Comparison of ENCODE assay signal across 27 mouse cellular contexts in the genomic region with DNA sequence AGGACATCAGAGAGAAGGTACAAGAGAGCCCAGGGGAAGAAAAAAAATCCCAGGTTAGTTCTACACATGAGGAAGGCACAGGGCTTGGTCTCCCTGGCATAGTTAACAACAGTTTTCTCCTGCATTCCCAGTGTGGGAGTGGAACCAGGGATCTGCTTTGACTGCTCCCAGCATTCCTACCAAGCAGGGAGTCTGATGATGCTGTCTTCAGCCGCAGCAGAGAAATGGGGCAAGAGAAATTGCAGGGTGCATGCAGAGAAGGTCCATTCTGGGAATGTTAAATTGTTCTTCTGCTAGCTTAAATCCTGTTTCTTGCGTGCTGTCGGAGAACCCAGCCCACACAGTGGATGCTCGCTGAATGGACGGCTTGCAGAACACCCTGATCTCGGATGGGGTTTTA. TPM values are rescaled to one million over a fixed set of nuclear protein-coding genes. Genes with fewer than 3 reads are reported as not detected.
A peak's percentile ranks its signal among the peaks of the same experiment; 100 is the strongest.
DNase-seq lines count a peak whose midpoint lies in the region; TF ChIP-seq lines count a peak whose summit lies in the region.
"Had no signal": no experiment of that assay in that cellular context is flagged by ENCODE, and none has a peak within 500 bp of the region (broad histone marks: within the 10 kb centered on the region; RNA-seq: fewer than 3 reads in every experiment).

No protein-coding gene starts in this region.

- TF ChIP-seq CTCF in left cerebral cortex, adult 2 months (IDR thresholded peaks at IDR 0.05) = no peak
- TF ChIP-seq CTCF in olfactory bulb, adult 2 months (IDR thresholded peaks at IDR 0.05; ENCODE audit: insufficient read depth, low read depth, low read length) = no peak

- 31% methylated on average over 6 of the region's 6 CpGs for WGBS in olfactory bulb, adult 2 months

- intact Hi-C loops in left cerebral cortex, adult 2 months (cut with DNase I) = no loop called here
- intact Hi-C loops in left cerebral cortex, postnatal 10 days (cut with DNase I) = no loop called here

- peaks cover 18% of the 10 kb centered on the region for H3K4me1 ChIP-seq in olfactory bulb, adult 2 months (ENCODE audit: control insufficient read depth, insufficient read depth, low read length)
- H3K4me1 ChIP-seq: heart, embryonic 10.5 days; heart, embryonic 13.5 days had no signal

- peak overlapping the region; percentile 44 for H3K27ac ChIP-seq in left cerebral cortex, adult 2 months
- peak overlapping the region; percentile 76 for H3K27ac ChIP-seq in olfactory bulb, adult 2 months (ENCODE audit: insufficient read depth, low read depth, low read length)
- H3K27ac ChIP-seq: embryonic facial prominence, embryonic 12.5 days; embryonic facial prominence, embryonic 15.5 days; heart, embryonic 10.5 days; heart, embryonic 13.5 days; hindbrain, embryonic 14.5 days; hindbrain, postnatal 0 days had no signal

- DNase-seq in left cerebral cortex, adult 2 months (ENCODE audit: extremely low spot score in 1 of 2, low spot score in 2 of 2) = no peak
- DNase-seq in left cerebral cortex, postnatal 10 days (ENCODE audit: extremely low spot score in 1 of 2, low spot score in 2 of 2) = no peak
- DNase-seq in right cerebral cortex, postnatal 25 days = peak; percentile 8
- DNase-seq in right cerebral cortex, postnatal 14 days = no peak
- DNase-seq in urinary bladder, postnatal 10 days (ENCODE audit: low spot score) = no peak
- DNase-seq: adrenal gland, adult 2 months; adrenal gland, postnatal 14 days; cerebellum, adult 2 months; cerebellum, adult 9-11 months; cerebellum, postnatal 25 days; forebrain, postnatal 0 days; gastrocnemius, postnatal 10 days; gastrocnemius, postnatal 36 days; heart, adult 2 months; heart, postnatal 14 days; heart, postnatal 4 days had no signal

- TF ChIP-seq POLR2A in olfactory bulb, adult 2 months (IDR thresholded peaks at IDR 0.05; ENCODE audit: insufficient read depth, low read depth, low read length) = no peak

- no peak overlapping the region for H3K4me3 ChIP-seq in left cerebral cortex, adult 2 months
- no peak overlapping the region for H3K4me3 ChIP-seq in olfactory bulb, adult 2 months (ENCODE audit: insufficient read depth, low read depth, low read length)
- H3K4me3 ChIP-seq: embryonic facial prominence, embryonic 12.5 days; embryonic facial prominence, embryonic 15.5 days; heart, adult 2 months; heart, embryonic 10.5 days; heart, embryonic 13.5 days had no signal

RNA-seq across cellular contexts. Expression of a gene that starts 26.2 kb away (rescaled TPM):
- total RNA-seq in left cerebral cortex, adult 2 months (2021) = 10 to 100 TPM; 14.6 to 17.5 TPM
- total RNA-seq in left cerebral cortex, postnatal 10 days (2021) = 1 to 10 TPM; 5.6 to 6.9 TPM
- polyA plus RNA-seq in olfactory bulb, adult 2 months (2012; ENCODE audit: insufficient read depth, insufficient read length, low replicate concordance, missing spikeins) = not detected in 2 replicates
- total RNA-seq: MEL had no signal
- polyA plus RNA-seq: C2C12; forebrain, embryonic 11.5 days; hindbrain, embryonic 11.5 days had no signal
